Mouse (Mus musculus) hindbrain, embryonic 15.5 days (tissue): Measurements from ENCODE around the gene Kifc5b. TPM values are rescaled to one million over a fixed set of nuclear protein-coding genes. Genes with fewer than 3 reads are reported as not detected.
"Not testable (repeated sequence)": the region's sequence is repeated elsewhere in the genome, so short reads cannot be mapped to it uniquely, and the experiment has no call there.

Source experiments
- ATAC-seq: fragments of 200-750 bp; cut with Nextera tagmentation; 2 replicates; pipeline ENCODE4 v1.8.0; 2017; ENCODE audit warnings: low read depth, moderate number of reproducible peaks, moderate TSS enrichment; ENCODE audit not compliant: low FRiP score
- H3K27ac ChIP-seq: fragments of 300-500 bp; sonication (generic); replicated peaks from 2 replicates; pipeline ENCODE4 v1.5.1; 2015; ENCODE audit warnings: mild to moderate bottlenecking, inconsistent platforms
- H3K27me3 ChIP-seq: fragments of 300-500 bp; sonication (generic); 2 replicates; pipeline ENCODE4 v1.6.1; 2015; ENCODE audit warnings: control low read depth, inconsistent platforms
- H3K36me3 ChIP-seq: fragments of 300-500 bp; sonication (generic); 2 replicates; pipeline ENCODE4 v1.6.1; 2015; ENCODE audit warnings: control low read depth, inconsistent platforms
- H3K4me1 ChIP-seq: fragments of 300-500 bp; sonication (generic); replicated peaks from 2 replicates; pipeline ENCODE4 v1.6.1; 2015; ENCODE audit warnings: control low read depth, inconsistent platforms
- H3K4me2 ChIP-seq: fragments of 300-500 bp; sonication (generic); 2 replicates; pipeline ENCODE4 v1.6.1; 2015; ENCODE audit warnings: moderate library complexity, mild to moderate bottlenecking, inconsistent platforms
- H3K4me3 ChIP-seq: fragments of 300-500 bp; sonication (generic); 2 replicates; pipeline ENCODE4 v1.5.1; 2015; ENCODE audit warnings: mild to moderate bottlenecking, inconsistent platforms
- H3K9ac ChIP-seq: fragments of 300-500 bp; sonication (generic); 2 replicates; pipeline ENCODE4 v1.6.1; 2015; ENCODE audit warnings: inconsistent platforms
- H3K9me3 ChIP-seq: fragments of 300-500 bp; sonication (generic); 2 replicates; pipeline ENCODE4 v1.6.1; 2016; ENCODE audit warnings: control low read depth, inconsistent platforms
- WGBS: fragments of 180-500 bp; shearing (Covaris S2); methylation state at CpG from one replicate; pipeline ENCODE4 v1.1.7; 2015; 5-methylcytosine and 5-hydroxymethylcytosine counted together
- polyA plus RNA-seq: library from polyadenylated mRNA; unstranded; fragments of >200 nt; fragmentation: Nextera tagmentation; extraction: Ambion mirVana; gene quantifications from 2 replicates; pipeline ENCODE4 v1.2.1, GENCODE M21; 2015

Gene Kifc5b
- polyA plus RNA-seq, 1 experiment from 2014 or later, result 3.7 TPM

DNA sequence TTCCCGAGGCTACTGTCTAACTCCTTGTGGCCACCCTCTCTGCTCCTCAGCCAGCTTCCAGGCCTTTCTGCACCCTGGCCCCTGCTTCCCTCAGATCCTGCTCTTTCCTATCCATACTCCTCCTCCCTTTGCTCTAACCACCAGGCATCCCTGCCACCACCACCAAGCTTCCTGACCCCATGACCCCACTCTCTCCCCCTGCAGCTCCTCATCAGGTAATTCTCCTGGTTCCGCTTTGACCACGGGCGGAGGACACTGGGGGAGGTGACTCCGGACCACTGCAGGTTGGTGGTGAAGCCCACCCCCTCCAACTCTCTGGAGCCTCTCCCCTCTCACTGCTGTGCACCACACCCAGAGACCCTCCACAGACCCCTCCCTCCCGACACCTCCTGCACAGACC is 50.6 kb downstream of the Kifc5b start:
- H3K27me3 ChIP-seq, result no peaks in the 10 kb centered on the region
- ATAC-seq, result no peak
- no peak overlapping the region for H3K4me2 ChIP-seq
- H3K36me3 ChIP-seq, result peaks cover 65% of the 10 kb centered on the region
- no peak overlapping the region for H3K9ac ChIP-seq
- peaks cover 16% of the 10 kb centered on the region for H3K4me1 ChIP-seq
- no peaks in the 10 kb centered on the region for H3K9me3 ChIP-seq
- H3K4me3 ChIP-seq, result no peak overlapping the region
- WGBS, result 89% methylated on average over 6 of the region's 6 CpGs
- no peak overlapping the region for H3K27ac ChIP-seq

- peaks cover 57% of the 10 kb centered on the region for H3K36me3 ChIP-seq
- H3K27ac ChIP-seq, result no peak overlapping the region
- peaks cover 18% of the 10 kb centered on the region for H3K4me1 ChIP-seq
- no peak overlapping the region for H3K4me3 ChIP-seq
- no peak overlapping the region for H3K9ac ChIP-seq
- WGBS, result 79% methylated on average over 6 of the region's 6 CpGs
- H3K9me3 ChIP-seq, result no peaks in the 10 kb centered on the region
- ATAC-seq, result no peak
- H3K27me3 ChIP-seq, result no peaks in the 10 kb centered on the region
- no peak overlapping the region for H3K4me2 ChIP-seq
Observed at GRCm38 (mm10) chr17:26968200-26968611, 51.3 kb downstream of the Kifc5b start.

- 88% methylated on average over 6 of the region's 6 CpGs for WGBS
- no peak for ATAC-seq
- H3K27me3 ChIP-seq, result no peaks in the 10 kb centered on the region
Observed at GRCm38 (mm10) chr17:26969257-26969656, 52.4 kb downstream of the Kifc5b start.

DNA sequence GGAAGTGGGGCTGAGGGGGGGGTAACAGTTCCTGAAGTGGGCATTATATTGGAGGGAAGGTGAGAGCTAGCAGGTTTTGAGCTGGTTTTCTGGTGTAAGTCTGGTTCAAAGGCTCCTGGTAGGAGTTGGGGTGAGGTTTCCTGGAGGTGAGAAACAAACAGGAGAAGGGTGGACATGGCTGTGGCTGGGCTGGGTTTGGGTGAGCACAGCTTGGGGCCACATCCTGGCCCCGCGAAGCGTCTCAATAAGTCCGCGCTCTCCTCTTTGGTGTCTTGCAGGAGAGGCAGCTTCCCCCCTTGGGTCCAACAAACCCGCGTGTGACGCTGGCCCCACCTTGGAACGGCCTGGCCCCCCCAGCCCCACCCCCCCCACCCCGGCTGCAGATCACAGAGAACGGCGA is 53.3 kb downstream of the Kifc5b start:
- 67% methylated on average over 12 of the region's 12 CpGs for WGBS
- H3K36me3 ChIP-seq, result peaks cover 48% of the 10 kb centered on the region
- H3K27me3 ChIP-seq, result no peaks in the 10 kb centered on the region
- H3K9me3 ChIP-seq, result no peaks in the 10 kb centered on the region
- peaks cover 35% of the 10 kb centered on the region for H3K4me1 ChIP-seq
- no peak overlapping the region for H3K4me2 ChIP-seq
- H3K4me3 ChIP-seq, result no peak overlapping the region
- no peak overlapping the region for H3K9ac ChIP-seq
- H3K27ac ChIP-seq, result no peak overlapping the region
- ATAC-seq, result no peak

More at GRCm38 (mm10) chr17:26969257-26969656, 52.4 kb downstream of the Kifc5b start:
- Histone ChIP-seq H3K36me3 (peaks cover 49% of the 10 kb centered on the region), H3K4me2 (no peak overlapping the region), H3K9ac (no peak overlapping the region), H3K4me1 (peaks cover 26% of the 10 kb centered on the region), H3K27ac (no peak overlapping the region), H3K4me3 (no peak overlapping the region), H3K9me3 (no peaks in the 10 kb centered on the region)

GRCm38 (mm10) chr17:26971247-26971905 is 54.5 kb downstream of the Kifc5b start:
- peak overlapping the region; percentile 94 for H3K4me2 ChIP-seq

GRCm38 (mm10) chr17:26972107-26972506 is 55.2 kb downstream of the Kifc5b start:
- H3K4me2 ChIP-seq, result peak overlapping the region; percentile 94
- 1% methylated on average over 3 of the region's 3 CpGs for WGBS
- H3K27ac ChIP-seq, result peak overlapping the region; percentile 84
- peak overlapping the region; percentile 80 for H3K9ac ChIP-seq
- peak overlapping the region; percentile 86 for H3K4me3 ChIP-seq
- peaks cover 48% of the 10 kb centered on the region for H3K36me3 ChIP-seq
- H3K27me3 ChIP-seq, result no peaks in the 10 kb centered on the region
- no peaks in the 10 kb centered on the region for H3K9me3 ChIP-seq
- H3K4me1 ChIP-seq, result peaks cover 54% of the 10 kb centered on the region
- ATAC-seq, result no peak

More at GRCm38 (mm10) chr17:26971247-26971905, 54.5 kb downstream of the Kifc5b start:
- Histone ChIP-seq H3K4me3 (no peak overlapping the region), H3K36me3 (peaks cover 49% of the 10 kb centered on the region), H3K4me1 (peaks cover 47% of the 10 kb centered on the region), H3K9ac (no peak overlapping the region), H3K27ac (peak overlapping the region; percentile 5; the same call in 1 of the 2 replicates), H3K9me3 (no peaks in the 10 kb centered on the region), H3K27me3 (no peaks in the 10 kb centered on the region)
- 46% methylated on average over 8 of the region's 8 CpGs for WGBS
- no peak for ATAC-seq

DNA sequence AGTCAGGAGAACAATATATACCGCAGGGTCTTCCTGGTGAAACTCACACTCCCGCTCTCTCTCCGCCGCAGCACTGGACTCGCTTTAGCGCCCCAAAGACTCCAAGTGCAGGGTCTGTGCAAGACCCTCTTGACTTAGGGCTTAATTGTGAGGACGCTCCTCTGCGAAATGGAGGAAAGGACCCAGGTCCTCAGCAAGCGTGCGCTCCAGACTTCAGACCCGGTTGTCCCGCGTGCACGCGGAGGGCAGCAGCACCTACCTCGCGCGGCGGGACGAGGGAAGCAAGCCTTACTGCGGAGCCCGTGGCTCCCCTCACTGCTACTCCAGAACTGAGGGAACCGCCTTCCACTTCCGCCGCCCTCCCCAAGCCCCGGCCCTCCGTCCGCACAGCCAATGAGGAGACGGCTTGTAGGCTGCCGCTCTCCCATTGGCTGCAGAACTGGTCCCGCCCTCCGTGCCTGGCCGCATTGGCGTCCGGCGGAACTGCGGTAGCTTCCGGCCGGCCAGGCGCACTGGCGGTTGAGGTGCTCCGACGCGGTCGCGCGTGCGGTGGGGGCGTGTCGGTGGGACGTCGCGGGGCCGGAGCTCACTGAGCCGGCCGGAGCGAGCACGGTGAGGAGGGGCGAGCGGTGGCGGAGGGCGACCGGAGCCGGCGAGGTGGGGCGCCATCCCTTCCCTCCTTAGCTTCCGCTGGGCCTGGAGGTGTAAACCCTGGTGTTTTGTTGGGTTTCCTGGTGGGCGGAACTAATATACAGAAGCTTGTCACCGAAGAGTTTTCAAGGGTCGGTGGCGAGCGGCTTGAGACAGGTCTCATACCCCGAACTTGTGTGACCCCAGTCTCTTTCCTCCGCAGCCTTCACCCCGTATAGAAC is 56.0 kb downstream of the Kifc5b start, which contains the start of gene Zbtb9:
Gene Zbtb9 (plus strand): TSS at position 465 of the 872 bp plus-strand sequence.
- Histone ChIP-seq H3K9me3 (no peaks in the 10 kb centered on the region), H3K4me2 (peak within 1 kb of the TSS; percentile 94), H3K27ac (peak within 1 kb of the TSS; percentile 84), H3K4me1 (peaks cover 55% of the 10 kb centered on the region), H3K36me3 (peaks cover 46% of the 10 kb centered on the region), H3K27me3 (no peaks in the 10 kb centered on the region), H3K4me3 (peak within 1 kb of the TSS; percentile 86), H3K9ac (peak within 1 kb of the TSS; percentile 80)
- under 1% methylated on average over 75 of the region's 75 CpGs for WGBS
- ATAC-seq, result peak; percentile 98

DNA sequence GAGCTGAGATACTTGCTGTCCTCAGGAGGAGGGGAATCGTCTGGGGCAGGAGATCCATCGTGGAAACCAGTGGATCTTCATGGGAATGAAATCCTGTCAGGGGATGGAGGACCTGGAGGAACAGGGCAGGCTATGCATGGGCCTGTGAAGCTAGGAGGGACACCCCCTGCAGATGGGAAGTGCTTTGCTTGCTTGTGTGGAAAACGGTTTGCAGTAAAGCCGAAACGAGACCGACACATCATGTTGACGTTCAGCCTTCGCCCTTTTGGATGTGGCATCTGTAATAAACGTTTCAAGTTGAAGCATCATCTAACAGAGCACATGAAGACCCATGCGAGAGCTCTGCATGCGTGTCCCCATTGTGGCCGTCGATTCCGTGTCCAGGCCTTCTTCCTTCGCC is 57.7 kb downstream of the Kifc5b start:
- H3K27ac ChIP-seq, result no peak overlapping the region
- 94% methylated on average over 15 of the region's 15 CpGs for WGBS
- no peaks in the 10 kb centered on the region for H3K9me3 ChIP-seq
- H3K36me3 ChIP-seq, result peaks cover 51% of the 10 kb centered on the region
- peak overlapping the region; percentile 86; the same call in 1 of the 2 replicates for H3K4me3 ChIP-seq
- ATAC-seq, result no peak
- H3K4me2 ChIP-seq, result peak overlapping the region; percentile 94
- no peak overlapping the region for H3K9ac ChIP-seq
- H3K4me1 ChIP-seq, result peaks cover 64% of the 10 kb centered on the region
- no peaks in the 10 kb centered on the region for H3K27me3 ChIP-seq

DNA sequence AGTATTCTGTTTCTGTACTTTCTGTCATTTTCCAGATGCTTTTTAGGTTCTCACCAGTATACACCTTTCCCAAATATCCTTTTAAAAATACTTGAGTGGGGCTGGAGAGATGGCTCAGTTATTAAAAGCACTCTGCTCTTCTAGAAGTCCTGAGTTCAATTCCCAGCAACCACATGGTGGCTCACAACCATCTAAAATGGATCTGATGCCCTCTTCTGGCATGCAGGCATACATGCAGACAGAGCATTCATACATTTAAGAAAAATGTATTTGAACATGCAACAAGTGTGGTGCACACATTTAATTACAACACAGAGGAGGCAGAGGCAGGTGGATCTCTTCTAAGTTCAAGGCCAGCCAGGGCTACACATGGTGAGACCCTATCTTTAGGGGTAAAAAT is 58.5 kb downstream of the Kifc5b start:
- H3K36me3 ChIP-seq, result peaks cover 49% of the 10 kb centered on the region
- H3K9ac ChIP-seq, result no peak overlapping the region
- no peaks in the 10 kb centered on the region for H3K9me3 ChIP-seq
- no peak for ATAC-seq
- no peak overlapping the region for H3K27ac ChIP-seq
- peaks cover 64% of the 10 kb centered on the region for H3K4me1 ChIP-seq
- no peak overlapping the region for H3K4me2 ChIP-seq
- no peak overlapping the region for H3K4me3 ChIP-seq
- no peaks in the 10 kb centered on the region for H3K27me3 ChIP-seq

- not testable (repeated sequence) for H3K9me3 ChIP-seq, H3K4me2 ChIP-seq, H3K9ac ChIP-seq, H3K4me3 ChIP-seq, ATAC-seq, H3K27ac ChIP-seq, H3K27me3 ChIP-seq
- 92% methylated on average over 6 of the region's 6 CpGs for WGBS
- Histone ChIP-seq H3K36me3 (peaks cover 49% of the 10 kb centered on the region), H3K4me1 (peaks cover 49% of the 10 kb centered on the region)
Observed at GRCm38 (mm10) chr17:26977354-26977753, 60.5 kb downstream of the Kifc5b start.

- Histone ChIP-seq H3K4me3 (no peak overlapping the region), H3K27me3 (no peaks in the 10 kb centered on the region), H3K27ac (no peak overlapping the region), H3K4me2 (no peak overlapping the region), H3K9ac (no peak overlapping the region), H3K4me1 (peaks cover 36% of the 10 kb centered on the region), H3K36me3 (peaks cover 48% of the 10 kb centered on the region), H3K9me3 (no peaks in the 10 kb centered on the region)
- ATAC-seq, result no peak
- 81% methylated on average over 2 of the region's 2 CpGs for WGBS
Observed at GRCm38 (mm10) chr17:26979426-26979825, 62.5 kb downstream of the Kifc5b start.

- Histone ChIP-seq H3K9me3 (no peaks in the 10 kb centered on the region), H3K27me3 (no peaks in the 10 kb centered on the region), H3K4me2 (no peak overlapping the region), H3K36me3 (peaks cover 32% of the 10 kb centered on the region), H3K9ac (no peak overlapping the region), H3K4me3 (no peak overlapping the region), H3K4me1 (peaks cover 20% of the 10 kb centered on the region), H3K27ac (no peak overlapping the region)
- no peak for ATAC-seq
- WGBS, result 78% methylated on average over 2 of the region's 2 CpGs
Observed at GRCm38 (mm10) chr17:26981050-26981449, 64.2 kb downstream of the Kifc5b start.
